ENCODE assay signal across 7 mouse cellular contexts in genomic region chr7:16051883-16052595, GRCm38 (mm10). TPM values are rescaled to one million over a fixed set of nuclear protein-coding genes. Genes with fewer than 3 reads are reported as not detected.
DNase-seq lines count a peak whose midpoint lies in the region; ATAC-seq and TF ChIP-seq lines count a peak whose summit lies in the region.

No protein-coding gene starts in this region.

- TF ChIP-seq POLR2A in cortical plate, adult 2 months (IDR thresholded peaks at IDR 0.05; ENCODE audit: extremely low read depth, insufficient read depth, low read length), result no peak

- peak; percentile 75 for DNase-seq in adipocyte (ENCODE audit: low spot score)
- DNase-seq in gastrocnemius, postnatal 10 days, result peak; percentile 78
- peak; percentile 77 to 85 for DNase-seq in left cerebral cortex, postnatal 25 days (ENCODE audit: low spot score in 2 of 2)
- DNase-seq in mesoderm, embryonic 11.5 days (ENCODE audit: low read depth, low spot score), result peak; percentile 82
- DNase-seq in right cerebral cortex, postnatal 36 days (ENCODE audit: low spot score in 2 of 2), result peak; percentile 50 to 56

- no peak overlapping the region for H3K27ac ChIP-seq in cortical plate, adult 2 months (ENCODE audit: insufficient read depth, low read length)

- intact Hi-C loops in left cerebral cortex, postnatal 25 days (cut with DNase I), result loop anchor here (1.0 kb wide), 1 partner anchor 69 kb away; no protein-coding TSS in a partner anchor

- no peaks in the 10 kb centered on the region for H3K4me1 ChIP-seq in cortical plate, adult 2 months (ENCODE audit: control insufficient read depth, insufficient read depth, low read length)

- peak; percentile 87 for TF ChIP-seq CTCF in cortical plate, adult 2 months (IDR thresholded peaks at IDR 0.05; ENCODE audit: extremely low read depth, insufficient read depth, low read length)

- peak overlapping the region; percentile 39 for H3K4me3 ChIP-seq in cortical plate, adult 2 months (ENCODE audit: insufficient read depth, low read length)

- ATAC-seq in inflammation-experienced regulatory T-cells, adult 6 months, result peak; percentile 36

RNA-seq across cellular contexts. Expression of gene Bicra, which starts 4.3 kb away (rescaled TPM):
- 7.8 and 8.5 TPM in 2 replicates for polyA plus RNA-seq in cortical plate, adult 2 months (2012; rRNA removed)
- total RNA-seq in gastrocnemius, postnatal 10 days (2021), result 10 to 100 TPM in 1 of 2 experiments, 1 to 10 TPM in 1; 8.2 to 11.5 TPM
- 1 to 10 TPM; 2.7 to 4.4 (median 4.2) TPM for polyA plus RNA-seq in inflammation-experienced regulatory T-cells, adult 6 months (2017; shearing (Covaris generic))
- 10 to 100 TPM; 12.6 to 14.3 TPM for total RNA-seq in left cerebral cortex, postnatal 25 days (2021)

RNA-seq across cellular contexts. Expression of gene Zfp541, which starts 9.6 kb away (rescaled TPM):
- polyA plus RNA-seq in cortical plate, adult 2 months (2012; rRNA removed), result 0.45 and 0.52 TPM in 2 replicates
- not detected for total RNA-seq in gastrocnemius, postnatal 10 days (2021)
- under 1 TPM in 1 of 3 experiments, not detected in 2; 0.07 TPM for polyA plus RNA-seq in inflammation-experienced regulatory T-cells, adult 6 months (2017; shearing (Covaris generic))
- under 1 TPM; 0.50 TPM for total RNA-seq in left cerebral cortex, postnatal 25 days (2021)

RNA-seq across cellular contexts. Expression of gene Napa, which starts 46.2 kb away (rescaled TPM):
- 436 and 444 TPM in 2 replicates for polyA plus RNA-seq in cortical plate, adult 2 months (2012; rRNA removed)
- total RNA-seq in gastrocnemius, postnatal 10 days (2021), result 100 to 1,000 TPM; 123 to 145 TPM
- 100 to 1,000 TPM; 191 to 298 (median 208) TPM for polyA plus RNA-seq in inflammation-experienced regulatory T-cells, adult 6 months (2017; shearing (Covaris generic))
- total RNA-seq in left cerebral cortex, postnatal 25 days (2021), result 100 to 1,000 TPM; 264 to 272 TPM
